Mouse (Mus musculus): ENCODE measurements at regions not wholly inside any gene's neighbourhood (a gene's known extent, or its start where the extent isn't known, plus 50 kb on each side); places are given as distances from the start of the nearest gene placed in this dataset. TPM values are rescaled to one million over a fixed set of nuclear protein-coding genes. Genes with fewer than 3 reads are reported as not detected.
"Not testable (repeated sequence)": the region's sequence is repeated elsewhere in the genome, so short reads cannot be mapped to it uniquely, and the experiment has no call there.

GRCm38 (mm10) chr4:3083161-3084020, 83.7 kb upstream of the Vmn1r2 start:
- H3K4me2 ChIP-seq = no peak overlapping the region
- H3K4me1 ChIP-seq (replicated peaks) = no peaks in the 10 kb centered on the region
- no peaks in the 10 kb centered on the region for H3K27me3 ChIP-seq
- no peak overlapping the region for H3K9ac ChIP-seq
- 57% methylated on average over 8 of the region's 8 CpGs for WGBS
- peak; percentile 43 for ATAC-seq (ENCODE audit: low FRiP score)
- no peak overlapping the region for H3K27ac ChIP-seq
- no peaks in the 10 kb centered on the region for H3K36me3 ChIP-seq
- H3K9me3 ChIP-seq = peaks cover 92% of the 10 kb centered on the region
- no peak overlapping the region for H3K4me3 ChIP-seq

GRCm38 (mm10) chr4:3084021-3084545, 83.0 kb upstream of the Vmn1r2 start:
- Histone ChIP-seq H3K27ac (no peak overlapping the region), H3K4me2 (no peak overlapping the region), H3K9me3 (peaks cover 90% of the 10 kb centered on the region), H3K4me3 (no peak overlapping the region), H3K36me3 (no peaks in the 10 kb centered on the region), H3K9ac (no peak overlapping the region), H3K4me1 (replicated peaks) (no peaks in the 10 kb centered on the region), H3K27me3 (no peaks in the 10 kb centered on the region)
- no peak; the same call in 1 of the 2 replicates for ATAC-seq (ENCODE audit: low FRiP score)
- WGBS = 64% methylated on average over 3 of the region's 3 CpGs

GRCm38 (mm10) chr4:3085456-3086448, 81.4 kb upstream of the Vmn1r2 start:
- H3K4me3 ChIP-seq = no peak overlapping the region
- no peaks in the 10 kb centered on the region for H3K27me3 ChIP-seq
- H3K4me1 ChIP-seq (replicated peaks) = no peaks in the 10 kb centered on the region
- H3K4me2 ChIP-seq = no peak overlapping the region
- 60% methylated on average over 6 of the region's 6 CpGs for WGBS
- 0 out of 2 replicates have a peak, but pooled peaks have one; percentile 5 for ATAC-seq (ENCODE audit: low FRiP score)
- peaks cover 90% of the 10 kb centered on the region for H3K9me3 ChIP-seq
- H3K36me3 ChIP-seq = no peaks in the 10 kb centered on the region
- H3K27ac ChIP-seq = no peak overlapping the region
- no peak overlapping the region for H3K9ac ChIP-seq

DNA sequence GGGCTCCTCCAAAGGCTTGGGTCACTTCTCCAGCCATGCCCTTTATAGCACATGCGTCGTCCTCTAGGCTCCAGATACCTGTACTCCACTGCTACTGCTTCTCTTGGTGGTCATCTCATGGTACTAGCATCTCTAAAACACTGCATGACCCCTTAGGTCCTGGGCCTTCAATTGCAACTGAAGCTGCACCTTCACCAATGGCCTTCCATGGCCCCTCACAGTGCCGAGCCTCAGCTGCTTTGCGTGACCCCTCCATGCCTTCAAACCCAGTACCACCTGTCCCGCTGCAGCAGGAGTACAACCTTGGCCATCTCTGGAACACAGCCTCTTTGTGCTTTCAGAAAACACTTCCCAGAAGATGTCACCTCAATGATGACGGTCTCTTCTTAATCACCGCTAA, 79.5 kb upstream of the Vmn1r2 start:
- not testable (repeated sequence) for H3K27me3 ChIP-seq; ATAC-seq (ENCODE audit: low FRiP score); H3K4me1 ChIP-seq (replicated peaks); H3K4me3 ChIP-seq; H3K27ac ChIP-seq; H3K36me3 ChIP-seq; H3K9ac ChIP-seq; H3K4me2 ChIP-seq
- peaks cover 73% of the 10 kb centered on the region for H3K9me3 ChIP-seq
- 78% methylated on average over 7 of the region's 7 CpGs for WGBS

- no peak overlapping the region for H3K4me3 ChIP-seq
- no peaks in the 10 kb centered on the region for H3K36me3 ChIP-seq
- H3K4me1 ChIP-seq (replicated peaks) = no peaks in the 10 kb centered on the region
- H3K4me2 ChIP-seq = no peak overlapping the region
- no peaks in the 10 kb centered on the region for H3K27me3 ChIP-seq
- ATAC-seq (ENCODE audit: low FRiP score) = peak; percentile 59
- 61% methylated on average over 13 of the region's 13 CpGs for WGBS
- H3K9ac ChIP-seq = no peak overlapping the region
- H3K9me3 ChIP-seq = peaks cover 52% of the 10 kb centered on the region
- H3K27ac ChIP-seq = no peak overlapping the region
These were observed 77.3 kb upstream of the Vmn1r2 start for GRCm38 (mm10) chr4:3089567-3090377.

- Histone ChIP-seq H3K27me3 (no peaks in the 10 kb centered on the region), H3K9me3 (peaks cover 46% of the 10 kb centered on the region), H3K4me3 (no peak overlapping the region), H3K36me3 (no peaks in the 10 kb centered on the region), H3K4me1 (replicated peaks) (no peaks in the 10 kb centered on the region), H3K9ac (no peak overlapping the region), H3K27ac (no peak overlapping the region), H3K4me2 (no peak overlapping the region)
- 75% methylated on average over 11 of the region's 11 CpGs for WGBS
- peak; percentile 30; the same call in 1 of the 2 replicates for ATAC-seq (ENCODE audit: low FRiP score)
These were observed 76.8 kb upstream of the Vmn1r2 start for GRCm38 (mm10) chr4:3090378-3090735.

- peak; percentile 52; the same call in 1 of the 2 replicates for ATAC-seq (ENCODE audit: low FRiP score)
- WGBS = 71% methylated on average over 9 of the region's 9 CpGs
These were observed 76.4 kb upstream of the Vmn1r2 start for GRCm38 (mm10) chr4:3090742-3091141.

More at GRCm38 (mm10) chr4:3090742-3091141, 76.4 kb upstream of the Vmn1r2 start:
- H3K9me3 ChIP-seq = peaks cover 42% of the 10 kb centered on the region
- H3K9ac ChIP-seq = no peak overlapping the region
- no peak overlapping the region for H3K4me3 ChIP-seq
- no peak overlapping the region for H3K27ac ChIP-seq
- H3K4me2 ChIP-seq = no peak overlapping the region
- H3K27me3 ChIP-seq = no peaks in the 10 kb centered on the region
- H3K36me3 ChIP-seq = no peaks in the 10 kb centered on the region
- no peaks in the 10 kb centered on the region for H3K4me1 ChIP-seq (replicated peaks)

Small RNA genes lying in the stretch of these regions (microRNA-seq; reads per million reads assigned to microRNA genes)
- not detected for gene Gm27878

Measured in hindbrain, embryonic 13.5 days (tissue).